Mouse (Mus musculus) forebrain, embryonic 12.5 days (tissue): Measurements from ENCODE around the gene Adm. TPM values are rescaled to one million over a fixed set of nuclear protein-coding genes. Genes with fewer than 3 reads are reported as not detected.

Experiments used
- ATAC-seq: fragments of 200-750 bp; cut with Nextera tagmentation; 2 replicates; pipeline ENCODE4 v1.8.0; 2017; ENCODE audit warnings: moderate TSS enrichment; ENCODE audit not compliant: low FRiP score
- H3K27ac ChIP-seq: fragments of 300-500 bp; sonication (generic); 2 replicates; pipeline ENCODE4 v1.5.1; 2016; ENCODE audit warnings: mild to moderate bottlenecking
- H3K27me3 ChIP-seq: fragments of 300-500 bp; sonication (generic); 2 replicates; pipeline ENCODE4 v1.6.1; 2016; ENCODE audit warnings: mild to moderate bottlenecking
- H3K36me3 ChIP-seq: fragments of 300-500 bp; sonication (generic); replicated peaks from 2 replicates; pipeline ENCODE4 v1.6.1; 2016; ENCODE audit warnings: mild to moderate bottlenecking
- H3K4me1 ChIP-seq: fragments of 300-500 bp; sonication (generic); 2 replicates; pipeline ENCODE4 v1.6.1; 2016
- H3K4me2 ChIP-seq: fragments of 300-500 bp; sonication (generic); 2 replicates; pipeline ENCODE4 v1.6.1; 2016; ENCODE audit warnings: mild to moderate bottlenecking, moderate library complexity
- H3K4me3 ChIP-seq: fragments of 300-500 bp; sonication (generic); replicated peaks from 2 replicates; pipeline ENCODE4 v1.5.1; 2016; ENCODE audit warnings: mild to moderate bottlenecking
- H3K9ac ChIP-seq: fragments of 300-500 bp; sonication (generic); 2 replicates; pipeline ENCODE4 v1.6.1; 2016; ENCODE audit warnings: mild to moderate bottlenecking
- H3K9me3 ChIP-seq: fragments of 300-500 bp; sonication (generic); 2 replicates; pipeline ENCODE4 v1.6.1; 2016
- WGBS: fragments of 180-500 bp; shearing (Covaris S2); methylation state at CpG from one replicate; pipeline ENCODE4 v1.1.7; 2016; 5-methylcytosine and 5-hydroxymethylcytosine counted together
- polyA plus RNA-seq: library from polyadenylated mRNA; unstranded; fragments of >200 nt; fragmentation: Nextera tagmentation; extraction: Ambion mirVana; gene quantifications from 2 replicates; pipeline ENCODE4 v1.2.1, GENCODE M21; 2016

Adm gene
- polyA plus RNA-seq, 1 experiment from 2014 or later = 3.1 TPM

- Histone ChIP-seq H3K27ac (peak overlapping the region; percentile 98), H3K4me1 (peaks cover 18% of the 10 kb centered on the region), H3K9ac (peak overlapping the region; percentile 94), H3K27me3 (peaks cover 15% of the 10 kb centered on the region), H3K4me3 (peak overlapping the region; percentile 92), H3K36me3 (no peaks in the 10 kb centered on the region), H3K4me2 (peak overlapping the region; percentile 91), H3K9me3 (no peaks in the 10 kb centered on the region)
- peak; percentile 28; the same call in 1 of the 2 replicates for ATAC-seq
- WGBS = under 1% methylated on average over 20 of the region's 20 CpGs
Observed at GRCm38 (mm10) chr7:110615151-110615631, 12.3 kb upstream of the Adm start.

- Histone ChIP-seq H3K4me2 (peak overlapping the region; percentile 91), H3K27ac (no peak overlapping the region), H3K4me3 (no peak overlapping the region; the same call in 1 of the 2 replicates), H3K9me3 (no peaks in the 10 kb centered on the region), H3K4me1 (peaks cover 18% of the 10 kb centered on the region), H3K9ac (no peak overlapping the region), H3K36me3 (no peaks in the 10 kb centered on the region), H3K27me3 (peaks cover 18% of the 10 kb centered on the region)
- no peak for ATAC-seq
- 10% methylated on average over 11 of the region's 11 CpGs for WGBS
Observed at GRCm38 (mm10) chr7:110615792-110616191, 11.7 kb upstream of the Adm start.

- Histone ChIP-seq H3K36me3 (no peaks in the 10 kb centered on the region), H3K9me3 (no peaks in the 10 kb centered on the region), H3K27me3 (peaks cover 24% of the 10 kb centered on the region), H3K4me3 (no peak overlapping the region), H3K4me2 (no peak overlapping the region), H3K4me1 (peaks cover 7% of the 10 kb centered on the region), H3K27ac (no peak overlapping the region), H3K9ac (no peak overlapping the region)
- WGBS = 63% methylated on average over 9 of the region's 9 CpGs
- no peak for ATAC-seq
Observed at GRCm38 (mm10) chr7:110619086-110619611, 8.3 kb upstream of the Adm start.

GRCm38 (mm10) chr7:110624067-110624466 lies 3.4 kb upstream of the Adm start:
- Histone ChIP-seq H3K27me3 (peaks cover 62% of the 10 kb centered on the region), H3K4me1 (peaks cover 32% of the 10 kb centered on the region), H3K27ac (no peak overlapping the region), H3K4me3 (no peak overlapping the region), H3K9me3 (no peaks in the 10 kb centered on the region), H3K36me3 (no peaks in the 10 kb centered on the region), H3K9ac (no peak overlapping the region), H3K4me2 (no peak overlapping the region)
- WGBS = 67% methylated on average over 2 of the region's 2 CpGs
- no peak for ATAC-seq

GRCm38 (mm10) chr7:110624961-110625360 lies 2.5 kb upstream of the Adm start:
- WGBS = 88% methylated on average over 13 of the region's 13 CpGs
- Histone ChIP-seq H3K4me3 (no peak overlapping the region), H3K9me3 (no peaks in the 10 kb centered on the region), H3K27me3 (peaks cover 70% of the 10 kb centered on the region), H3K4me1 (peaks cover 39% of the 10 kb centered on the region), H3K9ac (no peak overlapping the region), H3K27ac (no peak overlapping the region), H3K4me2 (no peak overlapping the region), H3K36me3 (no peaks in the 10 kb centered on the region)
- no peak for ATAC-seq

GRCm38 (mm10) chr7:110625489-110625888 lies 2.0 kb upstream of the Adm start:
- H3K9me3 ChIP-seq = no peaks in the 10 kb centered on the region
- peaks cover 68% of the 10 kb centered on the region for H3K27me3 ChIP-seq
- H3K36me3 ChIP-seq = no peaks in the 10 kb centered on the region
- no peak overlapping the region for H3K27ac ChIP-seq
- peaks cover 43% of the 10 kb centered on the region for H3K4me1 ChIP-seq
- H3K4me3 ChIP-seq = no peak overlapping the region
- ATAC-seq = no peak
- WGBS = 61% methylated on average over 10 of the region's 10 CpGs
- no peak overlapping the region for H3K4me2 ChIP-seq
- no peak overlapping the region for H3K9ac ChIP-seq

- H3K27me3 ChIP-seq = peaks cover 77% of the 10 kb centered on the region
- H3K27ac ChIP-seq = no peak overlapping the region
- peaks cover 45% of the 10 kb centered on the region for H3K4me1 ChIP-seq
- peak overlapping the region; percentile 15; the same call in 1 of the 2 replicates for H3K4me3 ChIP-seq
- H3K4me2 ChIP-seq = peak overlapping the region; percentile 55
- no peaks in the 10 kb centered on the region for H3K36me3 ChIP-seq
- no peak for ATAC-seq
- no peaks in the 10 kb centered on the region for H3K9me3 ChIP-seq
- WGBS = 3% methylated on average over 28 of the region's 28 CpGs
- H3K9ac ChIP-seq = no peak overlapping the region
Observed at GRCm38 (mm10) chr7:110626186-110627098, 1.0 kb upstream of the Adm start.

- Histone ChIP-seq H3K4me1 (peaks cover 45% of the 10 kb centered on the region), H3K4me3 (peak overlapping the region; percentile 31), H3K9ac (no peak overlapping the region), H3K27ac (no peak overlapping the region), H3K9me3 (no peaks in the 10 kb centered on the region), H3K36me3 (no peaks in the 10 kb centered on the region), H3K4me2 (peak overlapping the region; percentile 55), H3K27me3 (peaks cover 81% of the 10 kb centered on the region)
- whole genome bisulfite sequencing = 3% methylated on average over 12 of the region's 12 CpGs
- no peak for ATAC-seq
Observed at GRCm38 (mm10) chr7:110627099-110627482, 370 bp upstream of the Adm start.

- 3% methylated on average over 11 of the region's 11 CpGs for WGBS
- H3K4me1 ChIP-seq = peaks cover 45% of the 10 kb centered on the region
Observed at GRCm38 (mm10) chr7:110628273-110628600, 776 bp downstream of the Adm start.

GRCm38 (mm10) chr7:110628611-110629354 lies 1.3 kb downstream of the Adm start:
- peak overlapping the region; percentile 42 for H3K9ac ChIP-seq
- H3K4me1 ChIP-seq = peaks cover 45% of the 10 kb centered on the region
- H3K36me3 ChIP-seq = no peaks in the 10 kb centered on the region
- H3K4me2 ChIP-seq = peak overlapping the region; percentile 55
- WGBS = under 1% methylated on average over 33 of the region's 33 CpGs
- H3K9me3 ChIP-seq = no peaks in the 10 kb centered on the region
- peak overlapping the region; percentile 31 for H3K4me3 ChIP-seq
- H3K27ac ChIP-seq = no peak overlapping the region
- no peak for ATAC-seq
- H3K27me3 ChIP-seq = peaks cover 79% of the 10 kb centered on the region

More at GRCm38 (mm10) chr7:110628273-110628600, 776 bp downstream of the Adm start:
- no peaks in the 10 kb centered on the region for H3K36me3 ChIP-seq
- no peak for ATAC-seq
- no peaks in the 10 kb centered on the region for H3K9me3 ChIP-seq
- H3K27ac ChIP-seq = no peak overlapping the region
- H3K9ac ChIP-seq = peak overlapping the region; percentile 42
- H3K4me2 ChIP-seq = peak overlapping the region; percentile 55
- H3K27me3 ChIP-seq = peaks cover 81% of the 10 kb centered on the region
- H3K4me3 ChIP-seq = peak overlapping the region; percentile 31

GRCm38 (mm10) chr7:110629892-110630666 lies 2.6 kb downstream of the Adm start:
- H3K9ac ChIP-seq = peak overlapping the region; percentile 42; the same call in 1 of the 2 replicates
- H3K4me1 ChIP-seq = peaks cover 45% of the 10 kb centered on the region
- H3K4me2 ChIP-seq = peak overlapping the region; percentile 61
- peak; percentile 88 for ATAC-seq
- 1% methylated on average over 36 of the region's 36 CpGs for WGBS
- no peaks in the 10 kb centered on the region for H3K9me3 ChIP-seq
- no peaks in the 10 kb centered on the region for H3K36me3 ChIP-seq
- peak overlapping the region; percentile 39 for H3K4me3 ChIP-seq
- peaks cover 66% of the 10 kb centered on the region for H3K27me3 ChIP-seq
- no peak overlapping the region for H3K27ac ChIP-seq
